Mouse (Mus musculus) ES-Bruce4 (cell line): Measurements from ENCODE around the gene Hoga1.

Experiments
- CTCF ChIP-seq: IDR thresholded peaks from one replicate; pipeline ENCODE4 v1.8.1; 2011; ENCODE audit warnings: low read depth, low read length
- POLR2A ChIP-seq: IDR thresholded peaks from one replicate; pipeline ENCODE4 v1.8.1; 2011; ENCODE audit warnings: low read length; ENCODE audit not compliant: insufficient read depth

- TF ChIP-seq POLR2A (no peak), CTCF (no peak)
Observed at GRCm38 (mm10) chr19:41997090-41997489, 48.3 kb upstream of the Hoga1 start.
